Mouse (Mus musculus) thymus, postnatal 36 days (tissue): ENCODE measurements at regions not wholly inside any gene's neighbourhood (a gene's known extent, or its start where the extent isn't known, plus 50 kb on each side); places are given as distances from the start of the nearest gene placed in this dataset.

Experiments used
- DNase-seq, 2 experiments: peaks; one replicate each; pipeline ENCODE4 v3.0.0; 2022; ENCODE audit warnings: mixed read lengths in 2 of 2

DNA sequence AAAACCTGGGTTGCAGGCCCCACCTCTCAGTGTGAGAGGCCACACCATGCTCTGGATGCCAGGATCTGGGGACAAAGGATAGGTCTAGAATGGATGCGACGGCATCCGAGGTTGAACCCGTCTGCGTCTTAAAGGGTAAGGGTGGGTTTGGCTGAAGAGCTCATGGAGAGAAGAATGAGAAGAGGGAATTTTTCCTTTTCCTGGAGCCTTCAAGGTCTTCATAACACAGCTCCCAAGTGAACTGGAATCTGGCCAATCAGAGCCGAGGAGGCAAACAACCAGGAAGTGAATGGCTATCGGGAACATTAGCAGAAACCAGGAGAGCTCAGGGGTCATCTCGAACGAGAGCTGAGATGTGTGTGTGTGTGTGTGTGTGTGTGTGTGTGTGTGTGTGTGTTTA lies 320.1 kb downstream of the Med13l start:
- DNase-seq: no peak

DNA sequence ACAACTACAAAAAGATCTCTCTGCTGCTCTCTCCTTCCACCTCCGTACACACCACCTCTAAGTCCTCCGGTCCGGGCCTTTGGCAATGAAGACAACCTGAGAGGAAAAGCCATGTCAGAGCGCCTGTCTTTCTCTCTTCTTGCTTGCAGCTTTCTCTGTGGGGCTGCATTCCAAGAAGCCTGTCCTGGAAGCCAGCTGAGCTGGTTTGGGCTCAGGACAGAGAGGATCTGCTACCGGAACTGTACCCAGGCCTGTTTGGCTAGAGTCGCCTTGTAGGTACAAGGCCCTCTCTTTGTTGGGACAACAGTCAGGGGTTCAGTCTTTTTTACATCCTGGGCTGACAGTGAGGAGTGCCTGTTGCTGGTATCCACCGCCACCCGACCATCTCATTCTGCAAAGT lies 321.4 kb downstream of the Med13l start:
- DNase-seq: no peak

DNA sequence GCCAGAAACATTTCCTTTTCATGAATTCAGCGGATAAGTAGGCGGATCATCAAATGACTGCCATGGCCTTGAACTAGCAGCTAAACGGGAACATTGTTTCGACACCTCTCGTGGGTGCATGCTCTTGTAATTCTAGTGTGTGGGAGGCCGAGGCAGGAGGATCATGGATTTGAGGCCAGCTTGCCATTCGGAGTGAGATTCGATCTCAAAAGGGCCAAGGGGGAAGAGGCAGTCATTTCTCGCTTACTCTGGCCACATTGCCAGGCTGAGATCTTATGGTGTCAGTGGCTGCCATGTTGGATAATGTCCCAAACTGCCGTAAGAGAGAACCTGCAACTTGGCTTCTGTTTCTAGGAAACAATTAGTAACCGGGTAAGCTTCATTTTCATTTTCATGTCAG lies 327.7 kb downstream of the Med13l start:
- DNase-seq: no peak

DNA sequence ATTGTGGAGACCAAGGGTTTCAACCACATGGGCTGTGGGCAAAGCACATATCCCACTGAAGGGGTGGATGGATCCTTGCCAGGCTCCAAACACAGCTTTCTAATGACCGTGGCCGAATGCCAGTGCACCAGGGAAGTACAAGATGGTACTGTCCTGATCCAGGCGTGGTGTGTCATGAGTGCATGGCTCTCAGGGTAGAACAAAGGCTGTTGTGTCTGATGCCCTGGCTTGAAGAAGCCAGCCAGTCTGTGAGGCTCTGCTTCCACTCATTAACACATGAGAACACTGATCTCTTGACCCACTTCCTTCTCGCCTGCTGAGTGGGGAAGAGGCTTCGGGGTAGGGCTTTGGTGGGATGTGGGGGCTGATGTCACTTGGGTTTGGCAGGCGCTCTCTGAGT lies 330.7 kb downstream of the Med13l start:
- DNase-seq: no peak

DNA sequence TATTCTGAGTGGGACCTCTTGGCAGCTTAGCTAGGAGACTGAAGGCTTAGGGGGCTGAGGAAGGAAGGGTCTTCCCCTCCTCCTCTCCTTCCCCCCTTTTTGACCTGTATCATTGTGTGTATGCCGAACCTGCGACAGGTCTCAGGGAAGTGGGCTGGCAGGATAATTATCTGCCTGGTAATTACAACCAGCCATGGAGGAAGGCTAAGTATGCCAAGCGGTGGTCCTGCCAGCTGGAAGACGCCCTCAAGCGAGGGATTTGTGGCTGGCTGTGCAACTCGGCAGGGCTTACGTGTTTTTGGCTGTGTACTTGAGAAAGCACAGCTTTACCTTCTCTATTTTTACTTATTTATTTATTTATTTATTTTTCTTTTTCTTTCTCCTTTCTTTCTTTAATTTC lies 347.7 kb downstream of the Med13l start:
- DNase-seq: no peak

DNA sequence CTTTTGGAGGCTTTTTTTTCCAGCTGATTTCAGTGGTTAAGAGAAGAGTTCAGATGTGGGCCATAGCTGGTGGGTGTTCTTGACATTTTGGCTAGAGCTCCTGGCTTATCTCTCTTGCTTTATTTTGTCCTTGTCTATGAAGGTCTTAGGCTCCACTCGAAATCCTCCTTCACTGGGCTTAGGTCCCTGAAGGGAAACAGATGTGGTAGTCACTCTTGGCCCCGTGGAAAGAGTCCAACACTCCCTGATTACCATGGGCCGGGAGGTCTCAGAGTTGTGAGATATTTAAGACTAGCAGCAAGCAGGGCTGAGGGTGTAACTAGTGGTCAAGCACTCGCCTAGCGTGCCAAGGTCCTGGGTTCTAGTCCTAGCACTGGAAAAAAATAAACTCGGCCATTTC lies 349.3 kb downstream of the Med13l start:
- no peak for DNase-seq

DNA sequence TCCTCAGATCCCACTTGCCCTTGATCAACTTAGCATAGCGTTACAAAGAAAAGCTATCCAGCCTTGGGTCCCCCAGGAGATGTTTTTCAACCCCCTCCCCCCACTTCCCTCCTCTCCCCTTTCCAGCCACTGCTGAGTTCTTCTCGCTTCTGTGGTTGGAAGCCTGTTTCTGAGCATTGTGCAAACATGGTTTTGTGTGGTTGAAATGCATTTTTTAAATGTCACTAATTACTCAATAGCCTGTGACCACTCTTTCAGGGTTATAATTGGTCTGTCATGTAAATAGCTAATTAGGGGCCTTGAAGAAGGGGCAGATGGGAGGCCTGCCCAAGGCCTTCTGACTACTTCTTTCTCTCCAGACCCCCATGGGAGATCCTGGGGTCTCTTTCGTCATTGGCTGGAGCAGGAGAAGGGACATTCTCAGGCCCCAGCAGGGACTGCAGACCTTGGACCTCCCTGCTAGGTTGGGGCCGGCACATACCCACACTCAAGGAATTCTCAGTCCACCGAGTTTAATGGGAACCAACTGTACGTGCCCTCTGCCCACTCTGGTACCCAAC lies 353.8 kb downstream of the Med13l start:
- DNase-seq: no peak

DNA sequence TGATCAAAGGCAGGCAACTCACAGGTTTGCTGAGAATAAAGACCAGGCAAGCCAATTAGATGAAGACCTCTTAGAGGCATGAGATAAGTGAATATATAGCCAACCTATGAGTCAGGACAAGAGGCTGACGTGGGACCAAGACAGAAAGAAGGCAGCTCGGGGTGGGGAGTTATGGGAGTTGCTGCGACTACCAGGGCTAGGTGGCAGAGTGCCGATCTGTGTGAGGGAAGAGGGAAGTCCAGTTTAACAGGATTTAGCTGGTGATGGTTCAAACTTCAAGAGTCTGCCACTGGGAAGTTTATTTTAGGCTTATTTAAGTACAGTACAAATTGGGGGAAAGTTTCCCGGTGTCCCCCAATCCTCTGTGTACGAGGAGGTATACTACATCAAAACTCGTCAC lies 362.9 kb downstream of the Med13l start:
- no peak for DNase-seq

DNA sequence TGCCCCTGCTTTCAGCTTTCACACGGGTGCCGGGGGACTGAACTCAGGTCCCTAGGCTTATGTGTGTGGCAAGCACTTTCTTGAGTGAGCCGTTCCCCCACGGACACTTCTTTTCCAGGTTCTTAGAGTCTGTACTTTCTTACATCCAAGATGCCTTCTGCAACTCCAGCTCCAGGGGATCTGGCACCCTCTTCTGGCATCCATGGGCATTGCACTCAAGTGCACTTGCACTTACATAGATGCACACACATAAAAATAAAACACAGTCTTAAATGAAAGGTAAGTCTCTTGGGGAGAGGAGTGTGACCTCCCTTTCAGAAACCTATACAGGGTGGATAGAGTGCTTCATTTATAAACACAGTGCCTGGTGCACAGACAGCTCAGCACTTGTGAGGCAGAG lies 368.6 kb downstream of the Med13l start:
- DNase-seq: no peak

DNA sequence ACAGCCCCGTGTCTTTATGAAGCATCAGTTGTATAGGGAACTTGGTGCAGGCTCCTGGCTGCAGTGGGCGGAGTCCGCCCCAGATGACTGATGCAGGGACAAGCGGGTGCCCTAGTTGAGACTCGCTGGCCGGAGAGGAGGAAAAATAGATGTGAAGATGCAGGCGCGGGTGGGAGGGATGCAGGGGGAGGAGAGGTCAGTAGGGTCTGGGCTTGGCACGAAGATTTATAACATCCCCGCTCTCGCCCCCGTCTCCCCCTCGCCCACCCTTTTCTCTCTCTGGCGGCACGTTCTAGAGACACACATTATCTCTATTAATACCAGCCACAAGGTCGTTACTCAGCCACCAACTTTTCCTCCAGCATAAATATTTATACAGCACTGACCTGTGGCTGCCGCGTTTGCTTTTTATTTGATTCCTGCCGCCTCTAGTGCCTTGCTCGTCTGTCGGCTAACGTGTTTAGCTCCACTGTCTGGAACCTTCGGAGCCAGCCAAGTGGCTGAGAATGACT lies 369.6 kb downstream of the Med13l start:
- no peak for DNase-seq

DNA sequence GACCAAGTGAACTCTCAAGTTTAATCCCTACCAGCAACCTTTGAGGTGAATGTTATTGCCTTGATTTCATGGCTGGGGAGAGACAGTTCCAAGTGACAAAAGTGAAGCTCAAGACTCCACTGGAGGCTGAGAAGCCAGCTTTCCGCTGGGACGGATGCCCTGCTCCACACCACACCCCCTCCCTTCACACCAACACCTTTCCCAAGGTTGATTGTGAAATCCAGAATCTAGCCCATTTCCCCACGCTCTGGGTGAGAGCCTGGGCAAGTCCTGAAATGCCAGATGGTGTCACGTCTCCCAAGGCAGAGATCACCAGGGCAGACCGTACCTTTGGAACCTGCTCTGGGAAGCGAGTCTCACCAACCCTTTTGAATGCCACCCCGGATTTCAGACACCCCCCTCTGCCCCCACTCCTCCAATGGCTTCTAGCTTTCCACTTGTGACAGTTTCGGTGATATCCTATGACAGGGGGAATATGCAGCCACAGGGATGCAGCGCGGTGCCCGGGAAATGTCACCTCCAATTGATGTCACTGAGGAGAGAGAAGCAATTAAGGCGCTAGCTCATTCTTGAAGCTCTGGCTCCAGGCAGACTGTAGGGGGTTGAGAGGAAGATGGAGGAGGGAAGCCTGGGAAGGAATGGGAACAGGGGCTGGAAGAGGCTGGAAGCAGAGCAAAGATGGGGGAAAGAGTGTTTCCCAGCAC lies 379.0 kb downstream of the Med13l start:
- DNase-seq: no peak

DNA sequence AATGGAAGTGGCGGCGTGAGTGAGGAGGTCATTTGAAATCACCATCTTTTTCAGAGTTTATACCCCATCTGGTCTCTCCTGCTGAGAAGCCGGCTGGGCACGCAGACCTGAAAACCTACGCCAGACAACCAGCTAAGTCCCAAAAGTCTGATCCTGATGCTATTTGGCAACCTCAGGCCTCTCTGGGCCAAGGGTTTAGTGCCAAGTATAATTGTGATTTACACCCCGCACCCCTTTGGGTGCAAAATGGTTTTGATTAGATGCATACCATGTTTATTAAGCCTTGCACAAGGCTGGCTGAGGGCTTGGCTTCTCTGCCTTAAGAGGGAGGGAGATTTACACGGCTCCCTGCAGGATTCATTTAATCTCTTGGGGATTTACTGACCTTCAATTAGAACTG lies 383.8 kb downstream of the Med13l start:
- no peak for DNase-seq

DNA sequence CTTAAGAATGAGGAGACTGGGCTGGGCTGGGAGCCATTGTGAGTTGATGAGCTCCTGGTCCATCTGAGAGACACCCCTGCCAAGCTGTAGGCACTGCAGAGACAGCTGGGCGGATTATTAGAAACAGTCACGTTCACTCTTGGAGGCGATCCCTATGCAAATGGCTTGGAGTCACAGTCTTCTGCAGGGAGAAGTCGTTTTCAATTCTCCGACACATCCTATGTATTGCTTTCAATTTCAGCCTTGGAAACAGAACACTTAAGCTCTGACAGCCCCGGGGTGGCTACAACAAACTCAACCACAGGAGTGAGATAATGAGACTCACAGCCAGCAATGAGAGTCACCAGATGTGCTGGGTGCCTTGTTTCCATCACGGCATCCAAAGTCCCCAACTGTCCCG lies 385.6 kb downstream of the Med13l start:
- no peak for DNase-seq

DNA sequence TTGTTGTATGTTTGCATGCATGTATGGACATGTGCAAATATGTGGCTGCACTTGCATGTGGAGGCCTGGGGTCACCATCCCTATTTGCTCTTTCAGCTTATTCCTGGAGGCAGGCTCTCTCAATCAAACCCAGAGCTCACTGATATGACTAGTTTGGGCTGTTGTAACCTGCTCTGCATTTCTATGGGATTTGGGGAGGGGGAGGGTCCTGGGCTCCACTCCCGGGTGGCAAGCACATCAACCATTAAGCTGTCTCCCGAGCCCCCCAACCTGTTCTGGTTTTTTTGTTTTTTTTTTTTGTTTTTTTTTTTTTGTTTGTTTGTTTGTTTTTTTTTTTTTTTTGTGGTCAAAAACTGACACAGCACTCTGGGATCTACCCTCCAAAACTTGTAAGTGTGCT lies 386.5 kb downstream of the Med13l start:
- no peak for DNase-seq

DNA sequence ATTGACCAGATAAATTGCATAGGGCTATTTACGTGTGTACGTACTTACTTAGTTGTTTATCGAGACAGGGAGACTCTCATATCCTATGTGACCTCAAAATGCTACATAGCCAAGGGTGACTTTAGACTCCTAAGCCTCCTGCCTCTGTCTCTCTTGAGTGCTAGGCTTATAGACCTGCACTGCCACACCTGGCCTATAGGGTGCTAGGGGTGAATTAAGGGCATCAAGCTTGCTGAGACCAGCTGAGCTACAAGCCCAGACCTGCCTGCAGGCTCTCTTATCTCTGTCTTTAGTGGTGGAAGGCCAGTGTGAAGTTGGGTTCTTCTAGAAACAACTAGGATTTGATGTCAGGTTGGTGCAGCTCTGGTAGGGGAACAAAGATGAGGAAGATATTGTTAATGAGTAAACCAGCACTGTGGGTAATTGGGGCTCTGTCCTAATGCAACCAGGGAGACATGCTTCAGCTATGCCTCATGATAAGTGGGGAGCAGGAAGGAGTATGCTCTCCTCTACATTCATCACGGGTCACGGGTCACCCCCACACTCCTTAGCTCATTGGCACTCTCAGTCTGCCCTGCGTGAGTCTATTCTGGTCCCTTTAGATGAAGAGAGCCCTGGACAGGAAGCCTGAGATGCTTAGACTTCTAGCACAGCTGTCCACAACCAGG lies 387.8 kb downstream of the Med13l start:
- no peak for DNase-seq

DNA sequence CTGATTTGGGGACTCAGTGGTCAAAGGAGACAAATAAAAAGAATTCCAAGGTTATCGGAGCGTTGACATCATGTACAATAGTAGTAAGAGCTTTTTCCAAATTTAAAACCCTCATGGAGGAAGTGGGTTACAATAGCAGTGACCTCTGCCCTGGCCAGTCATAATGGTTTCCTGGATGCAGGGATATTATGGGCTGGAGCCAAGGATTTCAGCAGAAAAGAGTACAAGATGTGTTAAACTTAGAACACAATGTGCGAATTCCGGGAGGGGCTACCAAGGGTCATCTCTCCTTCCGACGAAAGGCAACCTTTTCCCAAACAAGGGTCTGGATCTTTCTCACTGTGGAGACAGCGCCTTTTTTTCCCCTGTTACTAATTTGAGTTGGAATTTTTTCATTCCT lies 390.6 kb downstream of the Med13l start:
- no peak for DNase-seq

DNA sequence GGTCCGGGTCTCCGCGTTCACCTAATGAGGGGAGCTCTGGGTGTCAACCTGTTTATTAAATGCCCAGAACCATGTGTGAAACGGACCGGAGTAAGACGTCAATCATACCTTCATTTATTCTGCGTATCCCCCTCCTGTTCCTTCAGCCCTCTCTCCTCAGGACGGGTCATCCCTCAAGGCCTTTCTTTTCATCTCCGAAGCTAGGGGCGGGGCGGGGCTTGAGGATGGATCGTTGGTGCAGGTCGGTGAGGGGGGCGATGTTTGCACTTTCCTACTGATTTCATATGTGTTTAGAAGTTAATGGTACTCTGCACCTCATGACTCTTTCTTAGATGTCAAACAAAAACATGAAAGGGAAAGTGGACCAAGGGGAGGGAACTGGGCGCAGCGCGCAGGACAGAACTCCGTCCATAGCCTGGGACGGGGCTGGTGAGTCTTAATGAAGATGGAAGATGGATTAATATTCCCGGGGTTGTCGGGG lies 400.1 kb downstream of the Med13l start:
- no peak for DNase-seq

DNA sequence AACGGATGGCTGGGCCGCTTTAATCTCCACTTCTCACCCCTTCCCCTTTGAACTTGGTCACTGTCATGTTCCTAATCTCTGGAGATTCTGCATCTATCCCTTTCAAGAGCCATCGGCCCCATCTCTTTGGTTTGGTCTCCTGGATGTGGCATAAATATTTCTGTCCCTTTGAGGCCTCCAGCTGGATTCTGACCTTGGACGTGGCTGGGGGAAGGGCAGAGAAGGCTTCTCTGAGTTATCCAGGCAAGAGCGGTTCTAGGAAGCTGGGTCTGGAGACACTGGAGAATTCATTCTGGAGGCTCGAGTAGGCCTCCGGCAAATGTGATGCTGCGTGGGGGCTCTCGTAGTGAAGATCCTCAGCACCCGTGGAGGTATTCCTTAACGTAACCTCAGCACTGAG lies 400.6 kb downstream of the Med13l start:
- DNase-seq: no peak

DNA sequence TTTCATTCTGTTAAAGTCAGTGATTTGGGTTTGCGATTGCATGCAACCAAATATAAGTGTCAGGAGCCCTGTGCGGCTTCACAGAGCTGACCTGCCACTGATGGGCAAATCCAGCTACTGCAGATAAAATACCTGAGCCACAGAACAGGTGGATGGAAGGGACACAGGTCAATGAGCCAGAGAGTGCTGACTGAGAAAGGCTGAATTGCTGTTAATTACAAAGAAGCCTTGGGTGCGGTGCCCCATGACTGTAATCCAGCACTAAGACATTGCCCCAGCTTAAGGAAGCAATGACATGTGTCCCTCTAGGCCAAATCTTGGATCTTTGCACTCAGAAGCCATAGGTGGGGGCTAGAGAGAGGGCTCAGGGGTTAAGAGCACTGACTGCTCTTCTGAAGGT lies 401.7 kb downstream of the Med13l start:
- no peak for DNase-seq

DNA sequence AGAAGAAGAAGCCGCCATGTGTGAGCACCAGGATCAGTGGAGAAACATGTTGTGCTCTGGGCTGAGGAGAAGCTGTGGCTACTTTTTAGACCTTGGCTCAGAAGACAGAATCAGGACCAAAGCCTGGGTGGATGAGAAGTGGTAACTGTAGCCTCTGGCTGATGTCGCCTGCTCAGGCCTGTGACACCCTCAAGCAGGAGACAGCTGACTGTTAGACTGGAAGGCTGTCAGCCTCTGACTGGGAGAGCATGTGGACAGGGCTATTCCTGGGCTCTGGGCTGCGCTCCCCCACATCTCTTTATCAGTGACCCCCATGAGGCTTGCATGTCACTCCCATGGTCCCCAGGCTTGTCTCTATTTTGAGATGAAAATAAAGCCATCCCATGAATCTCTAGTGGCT lies 402.5 kb downstream of the Med13l start:
- DNase-seq: no peak

DNA sequence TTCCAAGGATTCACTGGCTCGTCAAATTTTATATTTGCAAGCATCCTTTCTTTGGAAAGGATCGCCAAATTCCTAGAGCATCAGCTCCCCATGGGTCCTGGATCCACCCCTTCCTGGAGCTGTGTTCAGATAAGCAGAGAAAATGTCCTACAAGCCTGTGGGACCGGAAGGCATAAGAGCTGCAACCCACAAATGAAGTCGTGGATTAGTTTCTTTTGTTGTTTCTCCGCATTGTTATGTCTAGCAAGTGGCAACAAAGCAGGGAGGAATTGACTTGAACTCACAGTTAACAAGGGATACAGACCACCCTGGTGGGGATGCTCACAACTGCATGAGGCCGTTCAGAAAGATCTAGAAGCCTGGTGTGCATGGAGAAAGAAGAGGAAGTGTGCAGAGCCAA lies 406.4 kb downstream of the Med13l start:
- no peak for DNase-seq

DNA sequence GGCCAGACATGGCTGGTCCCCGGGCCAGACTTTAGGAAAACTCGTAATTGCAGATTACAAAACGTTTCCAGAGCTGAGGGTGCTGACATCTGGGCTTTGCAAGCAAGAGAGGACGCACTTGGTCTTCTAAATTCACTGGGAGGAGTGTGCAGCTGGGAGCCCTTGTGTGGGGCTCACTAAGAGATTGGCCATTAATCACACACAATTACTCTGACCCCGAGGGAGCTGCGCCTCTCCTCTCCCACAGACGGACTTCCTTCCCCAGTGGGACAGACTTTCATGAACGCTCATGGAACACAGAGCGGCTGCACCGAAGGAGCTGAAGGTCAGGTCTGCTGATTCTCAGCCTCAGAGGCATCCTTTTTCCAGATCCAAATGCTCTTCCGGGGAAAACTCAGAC lies 407.2 kb downstream of the Med13l start:
- no peak for DNase-seq

DNA sequence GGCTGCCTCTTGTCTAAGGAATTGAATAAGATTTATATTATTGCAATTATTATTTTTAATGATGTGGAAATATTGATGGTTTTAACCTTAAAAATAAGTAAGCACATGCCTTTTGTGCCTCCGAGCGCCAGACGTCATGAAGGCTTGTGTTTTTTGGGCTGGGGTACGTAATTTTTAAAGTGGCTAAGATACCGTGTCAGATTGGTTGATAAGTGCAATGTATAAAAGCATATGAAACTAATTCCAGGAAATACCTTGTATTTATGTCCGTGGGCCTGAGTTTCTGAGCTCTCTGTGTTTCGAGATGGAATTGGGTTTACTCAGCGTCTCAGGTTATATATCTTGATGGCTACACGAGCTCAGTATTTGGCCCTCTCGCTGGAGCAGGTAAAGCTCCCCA lies 414.7 kb downstream of the Med13l start:
- no peak for DNase-seq

DNA sequence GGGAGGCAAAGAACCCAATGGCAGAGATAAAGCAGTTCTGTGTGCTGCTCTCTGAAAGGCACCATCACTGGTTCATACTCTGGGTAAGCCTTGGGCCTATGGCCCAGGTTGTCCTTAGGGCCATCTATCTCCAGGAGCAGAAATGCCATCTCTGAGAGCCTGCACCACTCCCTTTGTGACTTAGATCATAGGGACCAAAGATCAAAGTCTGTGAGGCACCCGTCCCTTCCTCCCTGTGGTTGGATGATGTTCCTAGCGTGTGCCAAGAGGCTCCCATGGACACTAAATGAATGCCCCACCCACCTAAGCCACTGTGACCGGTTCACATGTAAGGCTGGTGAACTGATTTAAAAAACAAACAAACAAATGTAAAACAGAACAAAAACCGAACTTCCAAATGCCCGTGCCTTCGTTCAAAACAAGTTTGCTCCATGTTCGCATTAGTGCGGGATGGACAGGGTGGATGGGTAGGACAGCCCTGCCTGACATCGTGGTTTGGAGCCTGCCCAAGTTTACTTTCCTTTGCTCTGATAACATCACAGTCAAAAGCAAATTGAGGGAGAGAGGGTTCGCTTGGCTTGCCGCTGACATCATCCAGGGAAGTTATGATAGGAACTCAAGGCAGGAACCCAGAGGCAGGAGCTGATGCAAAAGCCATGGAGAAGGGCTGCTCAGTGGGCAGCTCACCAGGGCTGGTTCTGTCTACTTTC lies 418.6 kb downstream of the Med13l start:
- DNase-seq: no peak
